Mouse (Mus musculus): ENCODE results near the gene Rpl18.

Gene Rpl18

GRCm38 (mm10) chr7:45701072-45701471, 14.2 kb upstream of the Rpl18 start:
- DNase-seq = peak; percentile 55

GRCm38 (mm10) chr7:45701607-45702006, 13.7 kb upstream of the Rpl18 start:
- no peak for DNase-seq

GRCm38 (mm10) chr7:45702316-45702715, 12.9 kb upstream of the Rpl18 start:
- DNase-seq = no peak

- DNase-seq = peak; percentile 52
Measured at GRCm38 (mm10) chr7:45702809-45703520, 12.3 kb upstream of the Rpl18 start.

- DNase-seq = peak; percentile 70
Measured at GRCm38 (mm10) chr7:45703521-45704033, 11.7 kb upstream of the Rpl18 start.

- DNase-seq = peak; percentile 82
Measured at GRCm38 (mm10) chr7:45704046-45704559, 11.2 kb upstream of the Rpl18 start.

- peak; percentile 99 for DNase-seq
Measured at GRCm38 (mm10) chr7:45704730-45705442, 10.4 kb upstream of the Rpl18 start, which contains the start of gene Dbp. Gene Dbp (plus strand): TSS chr7:45705088.

- peak; percentile 75 for DNase-seq
Measured at GRCm38 (mm10) chr7:45705443-45705864, 9.8 kb upstream of the Rpl18 start.

GRCm38 (mm10) chr7:45705873-45706281, 9.4 kb upstream of the Rpl18 start:
- peak; percentile 83 for DNase-seq

GRCm38 (mm10) chr7:45706721-45707241, 8.5 kb upstream of the Rpl18 start:
- peak; percentile 89 for DNase-seq

- DNase-seq = peak; percentile 97
Measured at GRCm38 (mm10) chr7:45707375-45707967, 7.8 kb upstream of the Rpl18 start.

GRCm38 (mm10) chr7:45708221-45708761, 7.0 kb upstream of the Rpl18 start:
- peak; percentile 50 for DNase-seq

- DNase-seq = no peak
Measured at GRCm38 (mm10) chr7:45709036-45709435, 6.2 kb upstream of the Rpl18 start.

GRCm38 (mm10) chr7:45709677-45710355, 5.4 kb upstream of the Rpl18 start:
- DNase-seq = no peak

GRCm38 (mm10) chr7:45710477-45711191, 4.6 kb upstream of the Rpl18 start:
- DNase-seq = no peak

GRCm38 (mm10) chr7:45711316-45712021, 3.8 kb upstream of the Rpl18 start:
- no peak for DNase-seq

GRCm38 (mm10) chr7:45712022-45712757, 3.1 kb upstream of the Rpl18 start:
- peak; percentile 41 for DNase-seq

- DNase-seq = peak; percentile 50
Measured at GRCm38 (mm10) chr7:45713396-45713795, 1.9 kb upstream of the Rpl18 start.

GRCm38 (mm10) chr7:45713881-45714520, 1.3 kb upstream of the Rpl18 start:
- DNase-seq = peak; percentile 22

All from cerebellum, adult 11 months (tissue).